Mouse (Mus musculus) heart, embryonic 12.5 days (tissue): Measurements from ENCODE around the gene Traf7. TPM values are rescaled to one million over a fixed set of nuclear protein-coding genes. Genes with fewer than 3 reads are reported as not detected.

ENCODE experiments used
- ATAC-seq: fragments of 200-750 bp; cut with Nextera tagmentation; 2 replicates; pipeline ENCODE4 v1.8.0; 2017; ENCODE audit warnings: moderate TSS enrichment, moderate library complexity; ENCODE audit not compliant: insufficient number of reproducible peaks, low FRiP score
- H3K27ac ChIP-seq: fragments of 300-500 bp; sonication (generic); 2 replicates; pipeline ENCODE4 v1.5.1; 2016; ENCODE audit warnings: mild to moderate bottlenecking, moderate library complexity; ENCODE audit not compliant: poor library complexity, severe bottlenecking
- H3K27me3 ChIP-seq: fragments of 300-500 bp; sonication (generic); replicated peaks from 2 replicates; pipeline ENCODE4 v1.6.1; 2016; ENCODE audit warnings: mild to moderate bottlenecking, moderate library complexity
- H3K36me3 ChIP-seq: fragments of 300-500 bp; sonication (generic); 2 replicates; pipeline ENCODE4 v1.6.1; 2016; ENCODE audit warnings: mild to moderate bottlenecking, moderate library complexity
- H3K4me1 ChIP-seq: fragments of 300-500 bp; sonication (generic); replicated peaks from 2 replicates; pipeline ENCODE4 v1.6.1; 2016; ENCODE audit warnings: mild to moderate bottlenecking
- H3K4me2 ChIP-seq: fragments of 300-500 bp; sonication (generic); 2 replicates; pipeline ENCODE4 v1.6.1; 2016; ENCODE audit warnings: mild to moderate bottlenecking, moderate library complexity
- H3K4me3 ChIP-seq: fragments of 300-500 bp; sonication (generic); 2 replicates; pipeline ENCODE4 v1.5.1; 2016; ENCODE audit warnings: mild to moderate bottlenecking
- H3K9ac ChIP-seq: fragments of 300-500 bp; sonication (generic); 2 replicates; pipeline ENCODE4 v1.6.1; 2016; ENCODE audit warnings: mild to moderate bottlenecking, moderate library complexity
- H3K9me3 ChIP-seq: fragments of 300-500 bp; sonication (generic); replicated peaks from 2 replicates; pipeline ENCODE4 v1.6.1; 2016; ENCODE audit warnings: mild to moderate bottlenecking, moderate library complexity
- WGBS: fragments of 180-500 bp; shearing (Covaris S2); methylation state at CpG from one replicate; pipeline ENCODE4 v1.1.7; 2016; 5-methylcytosine and 5-hydroxymethylcytosine counted together
- polyA plus RNA-seq: library from polyadenylated mRNA; unstranded; fragments of >200 nt; fragmentation: Nextera tagmentation; extraction: Ambion mirVana; gene quantifications from 2 replicates; pipeline ENCODE4 v1.2.1, GENCODE M21; 2016

Gene Traf7
- polyA plus RNA-seq, 1 experiment from 2014 or later: 81.4 TPM

DNA sequence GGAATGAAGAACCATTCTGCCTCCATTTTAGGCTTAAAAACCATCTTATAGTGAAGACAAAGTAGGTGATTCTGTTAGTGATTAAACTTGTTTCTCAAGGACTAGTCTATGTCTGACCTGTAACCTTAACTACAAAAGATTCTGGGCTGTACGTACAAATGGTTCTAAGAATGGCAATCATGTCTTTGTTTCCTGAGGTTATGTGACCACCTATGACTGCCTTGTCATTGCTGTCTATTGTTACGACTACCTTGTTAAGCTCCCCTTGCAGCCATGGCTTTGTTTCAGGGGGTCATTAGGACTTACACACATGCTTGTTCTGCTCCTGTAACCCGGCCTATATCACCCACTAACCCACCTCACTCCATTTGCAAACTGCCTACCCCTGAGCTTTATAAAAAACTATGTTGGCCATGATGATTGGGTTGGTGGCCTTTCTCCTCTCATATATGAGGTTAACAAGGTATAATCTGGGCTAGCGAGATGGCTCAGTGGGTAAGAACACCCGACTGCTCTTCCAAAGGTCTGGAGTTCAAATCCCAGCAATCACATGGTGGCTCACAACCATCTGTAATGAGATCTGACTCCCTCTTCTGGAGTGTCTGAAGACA lies 59.0 kb downstream of the Traf7 start:
- no peak overlapping the region for H3K4me3 ChIP-seq
- H3K9me3 ChIP-seq: no peaks in the 10 kb centered on the region
- peaks cover 25% of the 10 kb centered on the region for H3K4me1 ChIP-seq
- H3K9ac ChIP-seq: no peak overlapping the region
- ATAC-seq: no peak
- H3K4me2 ChIP-seq: no peak overlapping the region
- H3K27ac ChIP-seq: no peak overlapping the region
- H3K27me3 ChIP-seq: no peaks in the 10 kb centered on the region
- peaks cover 13% of the 10 kb centered on the region for H3K36me3 ChIP-seq
- 89% methylated on average over 5 of the region's 5 CpGs for WGBS

- Histone ChIP-seq H3K36me3 (no peaks in the 10 kb centered on the region; the same call in 1 of the 2 replicates), H3K27ac (peak overlapping the region; percentile 78; the same call in 1 of the 2 replicates), H3K4me1 (peaks cover 14% of the 10 kb centered on the region), H3K27me3 (no peaks in the 10 kb centered on the region), H3K9me3 (no peaks in the 10 kb centered on the region), H3K9ac (no peak overlapping the region), H3K4me3 (no peak overlapping the region), H3K4me2 (no peak overlapping the region)
- 0 out of 2 replicates have a peak, but pooled peaks have one; percentile 42 for ATAC-seq
- 44% methylated on average over 6 of the region's 6 CpGs for WGBS
Observed at GRCm38 (mm10) chr17:24463374-24464133, 64.2 kb downstream of the Traf7 start.

GRCm38 (mm10) chr17:24462932-24463331 lies 64.8 kb downstream of the Traf7 start:
- no peaks in the 10 kb centered on the region for H3K27me3 ChIP-seq
- H3K4me3 ChIP-seq: no peak overlapping the region
- no peak overlapping the region for H3K9ac ChIP-seq
- H3K27ac ChIP-seq: peak overlapping the region; percentile 78; the same call in 1 of the 2 replicates
- no peaks in the 10 kb centered on the region for H3K9me3 ChIP-seq
- peak overlapping the region; percentile 13; the same call in 1 of the 2 replicates for H3K4me2 ChIP-seq
- peaks cover 14% of the 10 kb centered on the region for H3K4me1 ChIP-seq
- 33% methylated on average over 1 of the region's 1 CpGs for WGBS
- H3K36me3 ChIP-seq: no peaks in the 10 kb centered on the region; the same call in 1 of the 2 replicates
- peak; percentile 51; the same call in 1 of the 2 replicates for ATAC-seq

- peaks cover 14% of the 10 kb centered on the region for H3K4me1 ChIP-seq
- H3K36me3 ChIP-seq: no peaks in the 10 kb centered on the region; the same call in 1 of the 2 replicates
- H3K9ac ChIP-seq: no peak overlapping the region
- H3K27ac ChIP-seq: no peak overlapping the region
- ATAC-seq: no peak
- WGBS: 68% methylated on average over 2 of the region's 2 CpGs
- H3K27me3 ChIP-seq: no peaks in the 10 kb centered on the region
- H3K4me2 ChIP-seq: no peak overlapping the region
- no peaks in the 10 kb centered on the region for H3K9me3 ChIP-seq
- H3K4me3 ChIP-seq: no peak overlapping the region
Observed at GRCm38 (mm10) chr17:24461580-24461979, 66.2 kb downstream of the Traf7 start.

Other genes starting within 250 kb of the Traf7 start
- gene Abca17, start 176.9 kb downstream of the Traf7 start, polyA plus RNA-seq: not detected in 2 replicates
- gene Abca3, start 176.0 kb downstream of the Traf7 start, polyA plus RNA-seq: 9.4 and 9.7 TPM in 2 replicates
- 246 and 247 TPM in 2 replicates for gene Rnps1, start 113.4 kb downstream of the Traf7 start, polyA plus RNA-seq
- gene Eci1, start 101.3 kb downstream of the Traf7 start, polyA plus RNA-seq: 209 and 215 TPM in 2 replicates
- gene Dnase1l2, start 84.8 kb downstream of the Traf7 start, polyA plus RNA-seq: 2.3 and 2.4 TPM in 2 replicates
- 22.2 and 22.5 TPM in 2 replicates for gene E4f1, start 57.6 kb downstream of the Traf7 start, polyA plus RNA-seq
- 71.9 and 73.7 TPM in 2 replicates for gene Pgp, start 57.5 kb downstream of the Traf7 start, polyA plus RNA-seq
- not detected in 2 replicates for gene Bricd5, start 54.1 kb downstream of the Traf7 start, polyA plus RNA-seq
- 17.8 and 20.5 TPM in 2 replicates for gene Mlst8, start 48.9 kb downstream of the Traf7 start, polyA plus RNA-seq
- gene Caskin1, start 39.3 kb downstream of the Traf7 start, polyA plus RNA-seq: 0.64 and 0.77 TPM in 2 replicates
- gene Rab26, start 6.3 kb upstream of the Traf7 start, polyA plus RNA-seq: 1.2 TPM in 2 replicates
- 18.1 and 18.9 TPM in 2 replicates for gene Pkd1, start 21.9 kb upstream of the Traf7 start, polyA plus RNA-seq
- 66.5 and 74.6 TPM in 2 replicates for gene Tsc2, start 104.7 kb upstream of the Traf7 start, polyA plus RNA-seq
- gene Nthl1, start 104.7 kb upstream of the Traf7 start, polyA plus RNA-seq: 7.8 and 8.3 TPM in 2 replicates
- 56.6 and 59.7 TPM in 2 replicates for gene Slc9a3r2, start 122.4 kb upstream of the Traf7 start, polyA plus RNA-seq
- gene Npw, start 130.5 kb upstream of the Traf7 start, polyA plus RNA-seq: not detected in 2 replicates
- gene Zfp598, start 141.7 kb upstream of the Traf7 start, polyA plus RNA-seq: 20.1 and 21.2 TPM in 2 replicates
- 0.68 and 1.0 TPM in 2 replicates for gene Syngr3, start 162.0 kb upstream of the Traf7 start, polyA plus RNA-seq
- 34.0 and 37.8 TPM in 2 replicates for gene Gfer, start 168.2 kb upstream of the Traf7 start, polyA plus RNA-seq
- 1.3 and 1.8 TPM in 2 replicates for gene Noxo1, start 168.3 kb upstream of the Traf7 start, polyA plus RNA-seq
- gene Tbl3, start 179.7 kb upstream of the Traf7 start, polyA plus RNA-seq: 45.9 and 49.5 TPM in 2 replicates
- not detected in 2 replicates for gene Rnf151, start 190.1 kb upstream of the Traf7 start, polyA plus RNA-seq
- 810 and 828 TPM in 2 replicates for gene Rps2, start 190.2 kb upstream of the Traf7 start, polyA plus RNA-seq
- gene Ndufb10, start 196.5 kb upstream of the Traf7 start, polyA plus RNA-seq: 351 and 363 TPM in 2 replicates
- gene Rpl3l, start 199.9 kb upstream of the Traf7 start, polyA plus RNA-seq: 0.34 and 0.76 TPM in 2 replicates
- gene Msrb1, start 208.7 kb upstream of the Traf7 start, polyA plus RNA-seq: 17.3 and 18.2 TPM in 2 replicates
- 0.72 TPM in 1 of 2 replicates, not detected in the other for gene Hs3st6, start 225.1 kb upstream of the Traf7 start, polyA plus RNA-seq